Mouse (Mus musculus) myocyte (in vitro differentiated cells): ENCODE measurements around the gene Arhgdia. TPM values are rescaled to one million over a fixed set of nuclear protein-coding genes. Genes with fewer than 3 reads are reported as not detected.

Experiments
- H3K27me3 ChIP-seq: one replicate; pipeline ENCODE4 v1.6.1; 2011; ENCODE audit not compliant: control insufficient read depth, insufficient read depth, insufficient read length
- H3K36me3 ChIP-seq: one replicate; pipeline ENCODE4 v1.6.1; 2011; ENCODE audit not compliant: control insufficient read depth, insufficient read depth
- H3K4me2 ChIP-seq: one replicate; pipeline ENCODE4 v1.6.1; 2011; ENCODE audit warnings: low read depth, control low read depth
- H3K4me3 ChIP-seq: one replicate; pipeline ENCODE4 v1.5.1; 2011; ENCODE audit warnings: mild to moderate bottlenecking, control low read depth, moderate library complexity
- H3K79me2 ChIP-seq: one replicate; pipeline ENCODE4 v1.6.1; 2011; ENCODE audit not compliant: control insufficient read depth, insufficient read depth
- H3ac ChIP-seq: one replicate; pipeline ENCODE4 v1.6.1; 2011; ENCODE audit not compliant: control insufficient read depth, insufficient read length
- CEBPB ChIP-seq: IDR thresholded peaks from 2 replicates; pipeline ENCODE4 v1.6.1; 2011; ENCODE audit warnings: mild to moderate bottlenecking, moderate library complexity; ENCODE audit not compliant: poor library complexity, insufficient read depth, severe bottlenecking
- E2F4 ChIP-seq: IDR thresholded peaks from one replicate; pipeline ENCODE4 v1.6.1; 2011; ENCODE audit warnings: mild to moderate bottlenecking, control low read depth, moderate library complexity; ENCODE audit not compliant: insufficient read depth
- MAX ChIP-seq: IDR thresholded peaks from one replicate; pipeline ENCODE4 v1.6.1; 2011; ENCODE audit warnings: low read depth, mild to moderate bottlenecking, control low read depth
- MYOD1 ChIP-seq, 3 experiments: IDR thresholded peaks; one replicate each; pipeline ENCODE4 v1.6.1; 2011; ENCODE audit warnings: control low read depth in 2 of 3, low read depth in 2 of 3, mild to moderate bottlenecking in 2 of 3, moderate library complexity in 1 of 3; ENCODE audit not compliant: insufficient read length in 2 of 3, control insufficient read depth in 1 of 3
- MYOG ChIP-seq, 3 experiments: IDR thresholded peaks; one replicate each; pipeline ENCODE4 v1.6.1; 2011; ENCODE audit warnings: control low read depth in 2 of 3, low read depth in 2 of 3, mild to moderate bottlenecking in 2 of 3; ENCODE audit not compliant: insufficient read length in 2 of 3, control insufficient read depth in 1 of 3, insufficient read depth in 1 of 3
- POLR2A ChIP-seq: IDR thresholded peaks from one replicate; pipeline ENCODE4 v1.6.1; 2011; ENCODE audit warnings: low read depth, mild to moderate bottlenecking, control low read depth, moderate library complexity; ENCODE audit not compliant: insufficient read length
- POLR2AphosphoS2 ChIP-seq: IDR thresholded peaks from one replicate; pipeline ENCODE4 v1.6.1; 2011; ENCODE audit warnings: low read depth, control low read depth; ENCODE audit not compliant: insufficient read length
- REST ChIP-seq: IDR thresholded peaks from one replicate; pipeline ENCODE4 v1.6.1; 2011; ENCODE audit warnings: mild to moderate bottlenecking, control low read depth, moderate library complexity; ENCODE audit not compliant: insufficient read depth, insufficient read length
- SRF ChIP-seq: IDR thresholded peaks from one replicate; pipeline ENCODE4 v1.6.1; 2011; ENCODE audit warnings: low read depth; ENCODE audit not compliant: control insufficient read depth, insufficient read length
- TCF12 ChIP-seq: IDR thresholded peaks from one replicate; pipeline ENCODE4 v1.6.1; 2011; ENCODE audit warnings: mild to moderate bottlenecking, control low read depth; ENCODE audit not compliant: poor library complexity, insufficient read depth, severe bottlenecking
- TCF3 ChIP-seq: IDR thresholded peaks from one replicate; pipeline ENCODE4 v1.6.1; 2011; ENCODE audit warnings: low read depth, control low read depth; ENCODE audit not compliant: insufficient read length
- USF1 ChIP-seq: IDR thresholded peaks from one replicate; pipeline ENCODE4 v1.6.1; 2011; ENCODE audit warnings: low read depth, mild to moderate bottlenecking, control low read depth, moderate library complexity
- polyA plus RNA-seq: library from polyadenylated mRNA; unstranded; fragments of >200 nt; fragmentation: generic; extraction: Trizol; gene quantifications from one replicate; pipeline ENCODE4 v1.2.1, GENCODE M21; 2012; ENCODE audit warnings: missing spikeins

Arhgdia gene
- polyA plus RNA-seq, 1 experiment, result 837 TPM

DNA sequence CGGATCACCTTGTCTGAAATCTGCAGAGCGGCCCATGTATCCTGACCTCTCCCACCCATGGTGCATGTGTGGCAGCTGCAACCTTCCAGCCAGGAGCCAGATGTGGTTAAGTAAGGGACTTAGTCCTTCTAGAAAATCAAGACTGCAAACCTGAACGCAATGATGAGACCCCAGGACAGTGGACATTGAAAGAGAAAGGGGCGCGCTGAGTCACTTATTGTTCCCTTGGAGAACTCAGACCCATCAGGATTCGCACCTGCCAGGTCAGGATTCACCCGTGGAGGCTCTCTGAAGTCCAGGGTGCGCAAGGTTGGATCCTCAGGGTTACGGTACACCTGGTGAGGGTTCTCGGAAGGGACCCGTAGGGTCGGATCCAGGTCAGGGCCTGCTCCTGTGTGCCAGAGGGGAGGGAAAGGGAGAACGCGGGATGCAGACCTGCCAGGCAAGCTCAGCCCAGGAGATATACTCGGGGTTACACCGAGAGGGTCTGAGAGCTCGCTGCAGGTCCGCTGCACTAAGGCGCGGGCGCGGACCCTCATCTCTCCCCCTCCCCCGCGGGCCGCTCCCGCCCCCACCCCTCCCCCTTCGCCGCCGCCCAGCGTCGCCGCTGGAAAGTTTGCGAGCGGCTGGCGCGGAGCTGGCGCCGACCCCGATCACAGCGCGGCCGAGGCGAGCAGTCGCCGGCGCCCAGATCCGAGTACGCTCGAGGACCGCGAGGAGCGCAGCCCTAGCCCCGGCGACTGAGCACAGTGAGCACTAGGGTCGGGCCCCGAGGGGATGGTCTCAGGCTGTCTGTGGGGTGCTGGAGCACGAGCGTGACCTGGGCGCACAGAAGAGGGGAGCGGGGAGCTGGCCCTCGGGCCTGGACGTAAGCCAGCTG is 51.1 kb downstream of the Arhgdia start, which contains the start of gene Gcgr:
Gene Gcgr, plus strand, starts transcription at position 615 of the 880 bp plus-strand sequence.
- Histone ChIP-seq H3K79me2 (no peaks in the 10 kb centered on the region), H3ac (no peak within 1 kb of the TSS), H3K27me3 (peaks cover 65% of the 10 kb centered on the region), H3K4me2 (no peak within 1 kb of the TSS), H3K4me3 (no peak within 1 kb of the TSS), H3K36me3 (no peaks in the 10 kb centered on the region)
- no peak for TF ChIP-seq MYOD1 (IDR thresholded peaks at IDR 0.05; ENCODE audit: control insufficient read depth in 1 of 3, insufficient read length in 2 of 3, low read depth in 2 of 3)
- TF ChIP-seq REST, result no peak
- no peak for TF ChIP-seq E2F4
- TF ChIP-seq CEBPB, result no peak
- no peak for TF ChIP-seq POLR2AphosphoS2
- no peak for TF ChIP-seq MAX
- TF ChIP-seq MYOG (IDR thresholded peaks at IDR 0.05; ENCODE audit: control insufficient read depth in 1 of 3, insufficient read depth in 1 of 3, insufficient read length in 2 of 3, low read depth in 2 of 3), result no peak
- TF ChIP-seq TCF12, result no peak
- no peak for TF ChIP-seq USF1
- TF ChIP-seq POLR2A, result no peak
- TF ChIP-seq SRF, result no peak
- TF ChIP-seq TCF3, result no peak

DNA sequence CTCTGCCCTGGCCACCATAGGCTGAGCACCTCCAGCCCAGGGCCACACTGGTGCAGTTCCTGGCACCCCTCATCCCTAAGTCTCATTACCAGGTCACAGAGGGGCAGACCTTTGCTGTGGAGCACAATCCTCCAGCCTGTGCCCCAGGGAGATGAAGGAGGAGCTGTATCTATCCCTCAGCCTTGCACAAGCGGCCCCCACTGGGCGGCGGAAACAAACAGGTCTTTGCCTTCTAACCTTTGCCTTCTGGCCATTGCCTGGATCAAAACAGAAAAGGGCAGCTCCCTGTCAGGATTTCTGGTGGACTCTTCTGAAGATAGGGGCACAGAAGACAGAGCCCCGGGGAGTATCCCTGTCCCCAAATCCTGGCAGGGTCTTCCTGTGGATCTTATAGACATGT is 52.5 kb downstream of the Arhgdia start:
- Histone ChIP-seq H3K4me3 (no peak overlapping the region), H3ac (no peak overlapping the region), H3K4me2 (no peak overlapping the region), H3K79me2 (no peaks in the 10 kb centered on the region), H3K27me3 (peaks cover 51% of the 10 kb centered on the region), H3K36me3 (no peaks in the 10 kb centered on the region)
- no peak for TF ChIP-seq TCF12
- TF ChIP-seq MYOG (IDR thresholded peaks at IDR 0.05; ENCODE audit: control insufficient read depth in 1 of 3, insufficient read depth in 1 of 3, insufficient read length in 2 of 3, low read depth in 2 of 3), result no peak
- no peak for TF ChIP-seq CEBPB
- TF ChIP-seq E2F4, result no peak
- no peak for TF ChIP-seq POLR2A

Other genes with a start within 250 kb of the Arhgdia start
- gene Actg1, start 233.1 kb downstream of the Arhgdia start, polyA plus RNA-seq, result 2,358 TPM
- 1.1 TPM for gene Fscn2, start 220.1 kb downstream of the Arhgdia start, polyA plus RNA-seq
- 12.3 TPM for gene Faap100, start 202.9 kb downstream of the Arhgdia start, polyA plus RNA-seq
- gene Nploc4, start 143.9 kb downstream of the Arhgdia start, polyA plus RNA-seq, result 61.8 TPM
- not detected for gene Tspan10, start 139.0 kb downstream of the Arhgdia start, polyA plus RNA-seq
- gene Pde6g, start 128.1 kb downstream of the Arhgdia start, polyA plus RNA-seq, result 0.18 TPM
- gene Oxld1, start 123.6 kb downstream of the Arhgdia start, polyA plus RNA-seq, result 17.4 TPM
- 11.4 TPM for gene Ccdc137, start 123.5 kb downstream of the Arhgdia start, polyA plus RNA-seq
- gene Arl16, start 114.0 kb downstream of the Arhgdia start, polyA plus RNA-seq, result 15.6 TPM
- 218 TPM for gene Mrpl12, start 97.0 kb downstream of the Arhgdia start, polyA plus RNA-seq
- gene Slc25a10, start 89.8 kb downstream of the Arhgdia start, polyA plus RNA-seq, result 43.8 TPM
- 0.05 TPM for gene Gcgr, start 50.9 kb downstream of the Arhgdia start, polyA plus RNA-seq
- gene Mcrip1, start 31.9 kb downstream of the Arhgdia start, polyA plus RNA-seq, result 237 TPM
- 1.0 TPM for gene Ppp1r27, start 30.5 kb downstream of the Arhgdia start, polyA plus RNA-seq
- 444 TPM for gene P4hb, start 8.4 kb downstream of the Arhgdia start, polyA plus RNA-seq
- 113 TPM for gene Alyref, start 16.7 kb upstream of the Arhgdia start, polyA plus RNA-seq
- 184 TPM for gene Anapc11, start 16.8 kb upstream of the Arhgdia start, polyA plus RNA-seq
- gene Npb, start 26.9 kb upstream of the Arhgdia start, polyA plus RNA-seq, result 0.32 TPM
- gene Pcyt2, start 36.3 kb upstream of the Arhgdia start, polyA plus RNA-seq, result 117 TPM
- 29.9 TPM for gene Sirt7, start 43.6 kb upstream of the Arhgdia start, polyA plus RNA-seq
- gene Mafg, start 52.0 kb upstream of the Arhgdia start, polyA plus RNA-seq, result 43.1 TPM
- 56.9 TPM for gene Pycr1, start 62.1 kb upstream of the Arhgdia start, polyA plus RNA-seq
- gene Myadml2, start 66.5 kb upstream of the Arhgdia start, polyA plus RNA-seq, result 4.6 TPM
- gene Notum, start 79.6 kb upstream of the Arhgdia start, polyA plus RNA-seq, result 0.19 TPM
- 65.9 TPM for gene Aspscr1, start 91.3 kb upstream of the Arhgdia start, polyA plus RNA-seq
- gene Cenpx, start 132.1 kb upstream of the Arhgdia start, polyA plus RNA-seq, result 42.5 TPM
- gene Lrrc45, start 132.3 kb upstream of the Arhgdia start, polyA plus RNA-seq, result 10.6 TPM
- 1.9 TPM for gene Rac3, start 139.8 kb upstream of the Arhgdia start, polyA plus RNA-seq
- gene Dcxr, start 145.7 kb upstream of the Arhgdia start, polyA plus RNA-seq, result 21.2 TPM
- 183 TPM for gene Cbr2, start 150.5 kb upstream of the Arhgdia start, polyA plus RNA-seq
- gene Hmga1b, start 181.2 kb upstream of the Arhgdia start, polyA plus RNA-seq, result 130 TPM
- gene Rfng, start 202.6 kb upstream of the Arhgdia start, polyA plus RNA-seq, result 19.7 TPM
- gene Gps1, start 202.6 kb upstream of the Arhgdia start, polyA plus RNA-seq, result 179 TPM
- gene Dus1l, start 214.8 kb upstream of the Arhgdia start, polyA plus RNA-seq, result 58.3 TPM
- 226 TPM for gene Fasn, start 242.9 kb upstream of the Arhgdia start, polyA plus RNA-seq